12 mouse cellular contexts compared by ENCODE assay signal in genomic region chr13:19106418-19106817, GRCm38 (mm10).
DNase-seq lines count a peak whose midpoint lies in the region; ATAC-seq and TF ChIP-seq lines count a peak whose summit lies in the region.
"Had no signal": no experiment of that assay in that cellular context is flagged by ENCODE, and none has a peak within 500 bp of the region (broad histone marks: within the 10 kb centered on the region; RNA-seq: fewer than 3 reads in every experiment).

No protein-coding gene starts in this region.

- no peaks in the 10 kb centered on the region for H3K36me3 ChIP-seq in hindbrain, embryonic 15.5 days
- H3K36me3 ChIP-seq in hindbrain, embryonic 12.5 days = no peaks in the 10 kb centered on the region
- H3K36me3 ChIP-seq in midbrain, postnatal 0 days (ENCODE audit: insufficient read depth, low read length) = peaks cover 3% of the 10 kb centered on the region; the same call in 1 of the 2 replicates
- no peaks in the 10 kb centered on the region for H3K36me3 ChIP-seq in midbrain, embryonic 10.5 days
- H3K36me3 ChIP-seq in stomach, postnatal 0 days (ENCODE audit: control insufficient read depth, insufficient read depth, low read length) = no peaks in the 10 kb centered on the region
- H3K36me3 ChIP-seq: forebrain, embryonic 12.5 days had no signal

- WGBS in hindbrain, embryonic 15.5 days = 64% methylated on average over 5 of the region's 5 CpGs
- WGBS in hindbrain, embryonic 12.5 days = 64% methylated on average over 5 of the region's 5 CpGs
- WGBS in midbrain, postnatal 0 days = 60% methylated on average over 5 of the region's 5 CpGs
- 70% methylated on average over 5 of the region's 5 CpGs for WGBS in midbrain, embryonic 10.5 days
- 33% methylated on average over 5 of the region's 5 CpGs for WGBS in stomach, postnatal 0 days

- H3K9ac ChIP-seq in hindbrain, embryonic 15.5 days = no peak overlapping the region
- H3K9ac ChIP-seq in hindbrain, embryonic 12.5 days = no peak overlapping the region
- H3K9ac ChIP-seq in midbrain, postnatal 0 days (replicated peaks; ENCODE audit: low read length, poor library complexity, severe bottlenecking) = no peak overlapping the region
- no peak overlapping the region for H3K9ac ChIP-seq in stomach, postnatal 0 days (ENCODE audit: low read length)
- H3K9ac ChIP-seq: forebrain, embryonic 12.5 days had no signal

- no peaks in the 10 kb centered on the region for H3K9me3 ChIP-seq in hindbrain, embryonic 15.5 days
- no peaks in the 10 kb centered on the region for H3K9me3 ChIP-seq in hindbrain, embryonic 12.5 days (replicated peaks)
- H3K9me3 ChIP-seq in midbrain, postnatal 0 days (ENCODE audit: low read length) = no peaks in the 10 kb centered on the region
- H3K9me3 ChIP-seq in midbrain, embryonic 10.5 days (replicated peaks) = no peaks in the 10 kb centered on the region
- no peaks in the 10 kb centered on the region for H3K9me3 ChIP-seq in stomach, postnatal 0 days (ENCODE audit: control insufficient read depth, low read length)
- H3K9me3 ChIP-seq: forebrain, embryonic 12.5 days; megakaryocyte, embryonic 14.5 days had no signal

- no peak overlapping the region for H3K4me2 ChIP-seq in hindbrain, embryonic 15.5 days
- H3K4me2 ChIP-seq in hindbrain, embryonic 12.5 days (replicated peaks) = no peak overlapping the region
- H3K4me2 ChIP-seq in midbrain, postnatal 0 days (ENCODE audit: low read depth, low read length, poor library complexity, severe bottlenecking) = no peak overlapping the region
- no peak overlapping the region for H3K4me2 ChIP-seq in stomach, postnatal 0 days (replicated peaks; ENCODE audit: low read depth)
- H3K4me2 ChIP-seq: forebrain, embryonic 12.5 days; heart, embryonic 11.5 days had no signal

- no peak for TF ChIP-seq EP300 in stomach, postnatal 0 days (optimal IDR thresholded peaks at IDR 0.05)

- no peaks in the 10 kb centered on the region for H3K27me3 ChIP-seq in hindbrain, embryonic 15.5 days
- no peaks in the 10 kb centered on the region for H3K27me3 ChIP-seq in hindbrain, embryonic 12.5 days
- no peaks in the 10 kb centered on the region for H3K27me3 ChIP-seq in midbrain, postnatal 0 days (ENCODE audit: insufficient read depth, low read length)
- H3K27me3 ChIP-seq in midbrain, embryonic 10.5 days (ENCODE audit: low read depth, poor library complexity, severe bottlenecking) = no peaks in the 10 kb centered on the region
- no peaks in the 10 kb centered on the region for H3K27me3 ChIP-seq in stomach, postnatal 0 days (ENCODE audit: control insufficient read depth, insufficient read depth, low read length)
- H3K27me3 ChIP-seq: forebrain, embryonic 12.5 days; megakaryocyte, embryonic 14.5 days had no signal

- peak; percentile 65 for TF ChIP-seq CTCF in midbrain, postnatal 0 days (IDR thresholded peaks at IDR 0.05)
- peak; percentile 58 for TF ChIP-seq CTCF in stomach, postnatal 0 days (IDR thresholded peaks at IDR 0.05; ENCODE audit: low read depth)

- no peak overlapping the region for H3K4me3 ChIP-seq in hindbrain, embryonic 15.5 days
- H3K4me3 ChIP-seq in hindbrain, embryonic 12.5 days = no peak overlapping the region
- no peak overlapping the region for H3K4me3 ChIP-seq in midbrain, postnatal 0 days (ENCODE audit: low read depth, low read length)
- no peak overlapping the region for H3K4me3 ChIP-seq in midbrain, embryonic 10.5 days
- no peak overlapping the region for H3K4me3 ChIP-seq in stomach, postnatal 0 days (ENCODE audit: low read depth, low read length)
- H3K4me3 ChIP-seq: forebrain, embryonic 12.5 days; megakaryocyte, embryonic 14.5 days had no signal

- ATAC-seq in hindbrain, embryonic 15.5 days (ENCODE audit: low FRiP score, low read depth) = 0 out of 2 replicates have a peak, but pooled peaks have one; percentile 54
- ATAC-seq in hindbrain, embryonic 12.5 days (ENCODE audit: low FRiP score) = no peak
- no peak for ATAC-seq in midbrain, postnatal 0 days (ENCODE audit: low FRiP score)
- ATAC-seq in stomach, postnatal 0 days (ENCODE audit: low FRiP score, low TSS enrichment) = no peak

- H3K4me1 ChIP-seq in hindbrain, embryonic 15.5 days (replicated peaks) = no peaks in the 10 kb centered on the region
- 0 out of 2 replicates have a peak, but pooled peaks cover 3% of the 10 kb centered on the region for H3K4me1 ChIP-seq in hindbrain, embryonic 12.5 days
- H3K4me1 ChIP-seq in midbrain, postnatal 0 days (ENCODE audit: insufficient read depth, low read length) = no peaks in the 10 kb centered on the region
- peaks cover 8% of the 10 kb centered on the region; the same call in 1 of the 2 replicates for H3K4me1 ChIP-seq in midbrain, embryonic 10.5 days
- no peaks in the 10 kb centered on the region for H3K4me1 ChIP-seq in stomach, postnatal 0 days (replicated peaks; ENCODE audit: control insufficient read depth, insufficient read depth)
- H3K4me1 ChIP-seq: megakaryocyte, embryonic 14.5 days had no signal

- DNase-seq in midbrain, postnatal 0 days (ENCODE audit: low spot score) = peak; percentile 72
- no peak for DNase-seq in midbrain, embryonic 10.5 days (ENCODE audit: low spot score)
- peak; percentile 44 to 50 for DNase-seq in cerebellum, postnatal 10 days
- no peak for DNase-seq in stomach, postnatal 0 days (ENCODE audit: low spot score)
- DNase-seq in ovary, postnatal 10 days (ENCODE audit: low spot score) = no peak
- no peak for DNase-seq in right cerebral cortex, postnatal 25 days
- DNase-seq: kidney, adult 11 months had no signal

- no peak overlapping the region for H3K27ac ChIP-seq in hindbrain, embryonic 15.5 days (replicated peaks)
- H3K27ac ChIP-seq in hindbrain, embryonic 12.5 days = no peak overlapping the region
- H3K27ac ChIP-seq in midbrain, postnatal 0 days (ENCODE audit: low read depth, low read length) = no peak overlapping the region
- no peak overlapping the region for H3K27ac ChIP-seq in midbrain, embryonic 10.5 days (replicated peaks)
- H3K27ac ChIP-seq in stomach, postnatal 0 days (replicated peaks) = no peak overlapping the region
- H3K27ac ChIP-seq: forebrain, embryonic 12.5 days had no signal

Comparison
In these comparisons a context has a peak if more than half of its experiments do, and no peak if none do; other contexts are left out.
1. DNase-seq: peak in midbrain, postnatal 0 days (single experiment) and cerebellum, postnatal 10 days (2 of 2); none in midbrain, embryonic 10.5 days (single experiment), stomach, postnatal 0 days (single experiment), ovary, postnatal 10 days (single experiment) and right cerebral cortex, postnatal 25 days (single experiment).